Mouse (Mus musculus) E14TG2a.4 (cell line): Measurements from ENCODE around the gene Kcna7.

Experiments used
- CTCF ChIP-seq: conservative IDR thresholded peaks from 2 replicates; pipeline ENCODE4 v1.5.1; 2014; ENCODE audit warnings: low read length
- NANOG ChIP-seq: IDR thresholded peaks from 2 replicates; pipeline ENCODE4 v1.6.1; 2014; ENCODE audit warnings: borderline replicate concordance, low read length, mixed read lengths
- POU5F1 ChIP-seq: IDR thresholded peaks from 2 replicates; pipeline ENCODE4 v1.6.1; 2014; ENCODE audit warnings: low read length, borderline replicate concordance

- no peak for TF ChIP-seq CTCF
- no peak for TF ChIP-seq NANOG
- TF ChIP-seq POU5F1 = no peak
Observed at GRCm38 (mm10) chr7:45413113-45413863, 7.8 kb downstream of the Kcna7 start, which contains the start of gene Ntf5.
